Mouse (Mus musculus): ENCODE data around the gene Nhsl1.

DNA sequence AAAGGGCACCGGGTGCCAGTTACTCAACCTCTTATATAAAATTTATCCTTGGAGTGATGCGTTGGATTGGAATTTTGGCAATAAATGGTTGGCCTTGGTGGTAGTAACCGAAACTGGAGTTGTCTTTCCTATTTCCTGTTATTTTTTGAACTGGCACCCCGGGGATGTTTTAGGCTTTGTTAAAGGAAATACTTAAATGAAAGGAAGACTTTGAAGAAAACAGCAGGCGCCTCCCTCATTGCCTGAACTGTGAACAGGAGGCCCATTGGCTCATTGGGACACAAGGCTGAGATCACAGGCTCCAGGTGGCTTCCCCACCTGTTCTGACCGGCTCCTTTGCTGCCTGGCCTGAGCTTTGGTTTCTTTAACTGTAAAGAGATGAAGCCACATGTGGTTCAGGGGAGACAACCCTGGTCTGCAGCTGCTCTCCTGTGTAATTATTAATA lies 187.7 kb downstream of the Nhsl1 start:
- TF ChIP-seq POLR2A (IDR thresholded peaks at IDR 0.05; ENCODE audit: borderline replicate concordance, low read depth, low read length) = no peak
- no peak for TF ChIP-seq CTCF (IDR thresholded peaks at IDR 0.05; ENCODE audit: low read depth, low read length)
